Mouse (Mus musculus) erythroblast, embryonic 14.5 days (primary cell): Measurements from ENCODE around the gene Pdzd3.

ENCODE experiments used
- GATA1 ChIP-seq: IDR thresholded peaks from 2 replicates; pipeline ENCODE4 v1.6.1; 2012; ENCODE audit warnings: low read length, inconsistent platforms, mixed read lengths
- TAL1 ChIP-seq: IDR thresholded peaks from 3 replicates; pipeline ENCODE4 v1.6.1; 2012; ENCODE audit warnings: low read length, inconsistent platforms, mixed read lengths

GRCm38 (mm10) chr9:44266478-44267226 is 15.4 kb upstream of the Pdzd3 start:
- no peak for TF ChIP-seq GATA1
- no peak for TF ChIP-seq TAL1
